Mouse (Mus musculus): Measurements from ENCODE around the gene Oas2.

GRCm38 (mm10) chr5:120696057-120696743 is 53.5 kb downstream of the Oas2 start:
- TF ChIP-seq GATA1 (IDR thresholded peaks at IDR 0.05; ENCODE audit: low read length) (no peak), TAL1 (IDR thresholded peaks at IDR 0.05; ENCODE audit: low read length) (no peak)

Data from erythroblast, embryonic 14.5 days (primary cell).